Comparison of ENCODE assay signal across 14 mouse cellular contexts in the genomic region with DNA sequence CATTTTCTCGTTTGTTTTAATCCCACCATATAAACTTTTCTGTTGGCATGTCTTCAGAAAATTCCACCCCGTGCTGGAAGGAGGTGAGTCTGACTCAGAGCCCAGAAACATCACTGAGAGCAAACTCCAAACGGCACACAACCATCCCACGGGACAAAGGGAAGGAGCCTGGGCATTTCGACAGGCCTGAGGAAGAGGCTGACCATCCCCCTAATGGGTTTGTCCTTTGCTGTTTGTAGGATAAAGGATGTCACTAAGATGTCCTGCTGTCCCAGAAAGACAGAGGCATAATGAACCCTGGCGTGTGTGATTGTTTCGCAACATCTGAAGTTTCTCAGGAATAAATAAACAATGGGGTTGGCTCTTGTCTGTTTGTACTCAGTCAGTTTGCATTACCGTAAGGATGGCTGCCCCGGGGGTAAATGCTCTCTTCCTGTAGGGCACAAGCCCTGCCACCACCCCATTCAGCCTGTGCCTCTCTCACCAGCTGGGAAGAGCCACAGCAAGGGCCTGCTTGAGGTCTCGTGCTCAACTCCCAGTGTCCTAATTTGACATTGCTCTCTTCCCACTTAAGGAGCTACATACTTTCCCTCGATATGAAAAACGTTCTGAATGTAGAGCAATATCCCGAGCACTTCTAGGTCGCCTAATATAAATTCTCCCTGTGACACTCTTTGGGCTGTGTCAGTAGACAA. TPM values are rescaled to one million over a fixed set of nuclear protein-coding genes. Genes with fewer than 3 reads are reported as not detected.
DNase-seq lines count a peak whose midpoint lies in the region; ATAC-seq lines count a peak whose summit lies in the region.
"Had no signal": no experiment of that assay in that cellular context is flagged by ENCODE, and none has a peak within 500 bp of the region (broad histone marks: within the 10 kb centered on the region; RNA-seq: fewer than 3 reads in every experiment).

No protein-coding gene starts in this region.

- H3K36me3 ChIP-seq in embryonic facial prominence, embryonic 13.5 days, result no peaks in the 10 kb centered on the region
- no peaks in the 10 kb centered on the region for H3K36me3 ChIP-seq in embryonic facial prominence, embryonic 10.5 days (replicated peaks)
- H3K36me3 ChIP-seq: heart, embryonic 12.5 days; limb, embryonic 12.5 days; neural tube, embryonic 15.5 days had no signal

- 20% methylated on average over 14 of the region's 14 CpGs for WGBS in embryonic facial prominence, embryonic 13.5 days
- WGBS in embryonic facial prominence, embryonic 10.5 days, result 17% methylated on average over 14 of the region's 14 CpGs

- H3K4me1 ChIP-seq in embryonic facial prominence, embryonic 13.5 days, result peaks cover 7% of the 10 kb centered on the region; the same call in 1 of the 2 replicates
- H3K4me1 ChIP-seq in embryonic facial prominence, embryonic 10.5 days, result peaks cover 28% of the 10 kb centered on the region
- H3K4me1 ChIP-seq: neural tube, embryonic 15.5 days had no signal

- H3K9ac ChIP-seq in embryonic facial prominence, embryonic 13.5 days, result 0 out of 2 replicates have a peak overlapping the region, but pooled peaks have one; percentile 40
- H3K9ac ChIP-seq: forebrain, embryonic 13.5 days; heart, embryonic 12.5 days; limb, embryonic 12.5 days; neural tube, embryonic 15.5 days had no signal

- H3K27me3 ChIP-seq in embryonic facial prominence, embryonic 13.5 days, result peaks cover 16% of the 10 kb centered on the region; the same call in 1 of the 2 replicates
- peaks cover 48% of the 10 kb centered on the region for H3K27me3 ChIP-seq in embryonic facial prominence, embryonic 10.5 days (replicated peaks; ENCODE audit: low read depth, poor library complexity, severe bottlenecking)
- H3K27me3 ChIP-seq: neural tube, embryonic 15.5 days; Patski had no signal

- H3K27ac ChIP-seq in embryonic facial prominence, embryonic 13.5 days, result no peak overlapping the region
- no peak overlapping the region for H3K27ac ChIP-seq in embryonic facial prominence, embryonic 10.5 days (replicated peaks)
- H3K27ac ChIP-seq: forebrain, embryonic 13.5 days; limb, embryonic 12.5 days; neural tube, embryonic 15.5 days had no signal

- no peak overlapping the region for H3K4me2 ChIP-seq in embryonic facial prominence, embryonic 13.5 days
- H3K4me2 ChIP-seq: forebrain, embryonic 13.5 days; limb, embryonic 12.5 days; neural tube, embryonic 15.5 days had no signal

- no peak overlapping the region for H3K4me3 ChIP-seq in embryonic facial prominence, embryonic 13.5 days
- no peak overlapping the region for H3K4me3 ChIP-seq in embryonic facial prominence, embryonic 10.5 days
- H3K4me3 ChIP-seq: forebrain, embryonic 13.5 days; heart, embryonic 12.5 days; limb, embryonic 12.5 days; neural tube, embryonic 15.5 days had no signal

- no peak for ATAC-seq in embryonic facial prominence, embryonic 13.5 days (ENCODE audit: insufficient number of reproducible peaks, insufficient read depth, low FRiP score, low TSS enrichment, low read depth)
- ATAC-seq: forebrain, embryonic 13.5 days; Patski had no signal

- no peaks in the 10 kb centered on the region for H3K9me3 ChIP-seq in embryonic facial prominence, embryonic 13.5 days
- no peaks in the 10 kb centered on the region for H3K9me3 ChIP-seq in embryonic facial prominence, embryonic 10.5 days
- H3K9me3 ChIP-seq: forebrain, embryonic 13.5 days; heart, embryonic 12.5 days; limb, embryonic 12.5 days; neural tube, embryonic 15.5 days had no signal

- DNase-seq in embryonic facial prominence, embryonic 10.5 days (ENCODE audit: low spot score), result no peak
- peak; percentile 10 for DNase-seq in kidney, adult 9 months
- no peak for DNase-seq in kidney, postnatal 4 days
- DNase-seq in embryo, embryonic 10 days (ENCODE audit: low spot score), result peak; percentile 30
- DNase-seq in lung, postnatal 4 days, result peak; percentile 40 to 64
- DNase-seq in adrenal gland, postnatal 4 days (ENCODE audit: low spot score in 2 of 2), result no peak
- DNase-seq in left cerebral cortex, adult 9 months (ENCODE audit: low spot score in 2 of 2), result no peak
- DNase-seq: cerebellum, postnatal 36 days had no signal

RNA-seq across cellular contexts. Expression of a gene that starts 26.7 kb away (rescaled TPM):
- polyA plus RNA-seq in embryonic facial prominence, embryonic 13.5 days (2015; fragmentation: Nextera tagmentation; extraction: Ambion mirVana), result 3.6 and 4.2 TPM in 2 replicates
- polyA plus RNA-seq in embryonic facial prominence, embryonic 10.5 days (2016; fragmentation: Nextera tagmentation; extraction: Ambion mirVana), result 1.8 and 2.0 TPM in 2 replicates
- 1 to 10 TPM; 2.8 to 3.0 TPM for total RNA-seq in adrenal gland, postnatal 4 days (2021)

Comparison
In these comparisons a context has a peak if more than half of its experiments do, and no peak if none do; other contexts are left out.
1. DNase-seq: peak in kidney, adult 9 months (single experiment), embryo, embryonic 10 days (single experiment) and lung, postnatal 4 days (2 of 2); none in embryonic facial prominence, embryonic 10.5 days (single experiment), kidney, postnatal 4 days (0 of 2), adrenal gland, postnatal 4 days (0 of 2) and left cerebral cortex, adult 9 months (0 of 2).